Mouse (Mus musculus) inflammation-experienced regulatory T-cells, adult 6 months (primary cell): ENCODE measurements at regions not wholly inside any gene's neighbourhood (a gene's known extent, or its start where the extent isn't known, plus 50 kb on each side); places are given as distances from the start of the nearest gene placed in this dataset.

ENCODE experiments used
- ATAC-seq: one replicate; pipeline ENCODE4 v1.8.0; 2017

DNA sequence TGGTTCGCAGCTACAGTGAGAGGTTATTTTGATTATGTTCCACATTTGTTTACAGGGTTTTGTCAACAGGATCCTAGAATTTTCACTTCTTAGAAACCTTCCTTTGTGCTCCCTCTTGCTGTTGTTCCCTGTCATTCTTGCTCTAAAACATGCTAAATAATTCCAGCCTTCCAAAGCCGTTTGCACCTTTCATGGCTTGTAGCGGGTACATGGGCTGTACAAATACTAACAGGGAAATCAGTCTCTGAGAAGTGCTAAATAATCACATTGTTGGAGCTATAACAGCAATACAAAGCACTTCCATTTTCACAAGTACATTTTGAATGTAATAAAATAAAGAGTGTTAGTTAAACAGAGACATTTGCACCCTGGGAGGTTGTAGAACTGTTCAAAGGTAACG, 268.8 kb upstream of the Acvr2a start:
- no peak for ATAC-seq

- no peak for ATAC-seq
Measured at GRCm38 (mm10) chr2:48545679-48546078, 268.2 kb upstream of the Acvr2a start.

DNA sequence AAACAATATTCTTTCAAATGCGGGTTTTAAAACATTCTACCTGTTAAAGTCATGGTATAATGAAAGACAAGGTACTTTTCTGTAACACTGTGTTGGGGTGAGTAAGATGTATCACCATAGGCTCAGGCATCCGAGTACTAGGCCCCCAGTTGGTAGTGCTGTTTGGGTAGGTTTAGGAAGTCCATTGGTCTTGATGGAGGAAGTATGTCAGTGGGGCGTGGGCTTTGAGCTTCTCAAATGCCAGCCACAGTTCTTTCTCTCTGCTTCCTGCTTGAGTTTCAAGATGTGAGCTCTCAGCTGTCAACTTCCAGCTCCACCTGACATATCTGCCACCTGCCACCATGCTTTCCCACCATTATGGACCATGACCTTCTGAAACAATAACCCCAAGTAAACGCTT, 267.7 kb upstream of the Acvr2a start:
- no peak for ATAC-seq

- ATAC-seq = no peak
Measured at GRCm38 (mm10) chr2:48556600-48556999, 257.3 kb upstream of the Acvr2a start.

GRCm38 (mm10) chr2:48557123-48557522, 256.8 kb upstream of the Acvr2a start:
- no peak for ATAC-seq

GRCm38 (mm10) chr2:48558641-48559040, 255.3 kb upstream of the Acvr2a start:
- ATAC-seq = no peak

DNA sequence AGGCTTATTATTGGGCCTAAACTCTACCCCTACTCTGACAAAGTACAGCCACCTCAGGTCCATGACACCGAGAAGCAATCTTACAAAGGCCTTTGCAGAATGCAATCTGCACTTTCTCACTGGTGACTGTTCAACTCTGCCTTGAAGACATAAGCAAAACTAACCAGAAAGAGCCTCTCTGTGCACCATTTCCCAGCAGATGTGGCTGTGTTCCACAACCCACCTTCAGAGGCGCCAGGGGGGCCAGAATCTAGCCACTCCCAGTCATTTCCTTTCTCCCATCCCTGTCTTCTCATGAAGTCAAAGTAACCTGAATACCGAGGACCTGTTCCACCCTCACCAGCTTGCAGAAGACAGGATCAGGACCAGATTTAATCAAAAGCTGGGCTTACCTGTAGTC, 250.3 kb upstream of the Acvr2a start:
- no peak for ATAC-seq

DNA sequence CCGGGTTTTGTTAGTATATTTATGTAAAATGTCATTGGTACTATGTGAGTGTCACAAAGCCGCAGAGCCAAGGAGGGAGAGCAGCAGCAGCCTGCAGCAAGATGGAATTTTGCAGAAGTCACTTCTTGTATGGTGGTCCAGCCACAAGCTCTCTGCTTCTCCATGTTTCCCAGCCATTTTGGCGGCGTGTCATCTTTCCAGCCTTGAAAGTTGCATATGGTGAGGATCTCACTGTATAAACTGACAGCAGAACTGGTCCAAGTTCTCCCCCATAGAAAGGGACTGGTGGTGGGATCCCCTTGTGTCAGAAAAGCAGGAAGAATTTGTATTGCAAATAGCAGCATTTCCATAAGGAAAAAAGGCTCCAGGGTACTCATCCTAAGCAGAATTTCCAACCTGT, 249.7 kb upstream of the Acvr2a start:
- ATAC-seq = no peak

GRCm38 (mm10) chr2:48567871-48568270, 246.0 kb upstream of the Acvr2a start:
- no peak for ATAC-seq

DNA sequence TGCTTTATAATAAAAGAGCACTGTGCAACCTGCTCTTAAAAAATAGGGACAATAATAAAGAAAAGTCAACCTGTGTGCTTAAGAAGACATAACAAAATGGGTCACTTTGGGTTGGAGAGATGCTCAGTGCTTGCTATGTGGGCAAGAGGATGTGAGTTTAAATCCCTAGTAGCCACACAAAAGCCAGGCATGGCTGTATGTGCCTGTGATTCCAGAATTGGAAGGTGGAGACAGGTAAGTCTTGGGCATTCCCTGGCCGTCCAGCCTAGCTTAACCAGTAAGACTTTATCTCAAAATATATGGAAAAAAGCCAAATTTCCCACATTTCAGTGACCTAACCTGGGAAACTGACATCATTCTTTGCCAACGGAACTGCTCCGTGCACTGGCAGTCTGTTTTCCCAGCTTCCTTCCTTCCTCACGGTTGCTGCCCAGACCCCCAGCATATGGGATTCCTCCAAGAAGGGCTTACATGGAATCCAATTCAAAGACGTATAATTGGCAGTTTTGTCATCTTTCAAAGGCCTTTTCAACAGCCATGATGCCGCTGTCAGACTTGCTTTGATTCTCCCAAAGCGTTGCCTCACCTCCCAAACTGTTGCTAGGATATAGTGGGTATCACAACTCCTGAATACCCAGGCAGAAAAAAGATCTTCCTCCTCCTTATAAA, 227.6 kb upstream of the Acvr2a start:
- ATAC-seq = no peak

GRCm38 (mm10) chr2:48586831-48587169, 227.1 kb upstream of the Acvr2a start:
- ATAC-seq = no peak

GRCm38 (mm10) chr2:48589709-48590108, 224.2 kb upstream of the Acvr2a start:
- no peak for ATAC-seq

GRCm38 (mm10) chr2:48597793-48598583, 215.9 kb upstream of the Acvr2a start:
- no peak for ATAC-seq

DNA sequence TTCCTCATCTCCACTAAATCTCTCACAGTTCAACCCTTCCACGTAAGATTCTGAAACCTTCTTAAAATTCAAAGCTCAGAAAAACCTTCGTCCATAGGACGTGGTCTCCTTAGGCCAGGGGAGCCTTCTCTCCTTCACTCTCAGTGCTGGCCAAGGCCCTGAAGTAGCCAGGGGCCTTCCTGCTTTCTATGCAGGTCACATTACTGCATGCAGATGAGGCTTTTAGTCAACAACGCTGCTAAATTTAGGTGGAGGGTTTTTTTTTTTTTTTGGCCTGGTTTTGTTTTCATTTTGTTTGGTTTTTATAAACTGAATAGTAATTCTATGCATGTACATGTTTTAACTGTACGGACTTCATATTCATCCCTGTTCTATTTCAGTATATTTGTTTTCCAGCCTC, 214.5 kb upstream of the Acvr2a start:
- ATAC-seq = no peak

GRCm38 (mm10) chr2:48601855-48602254, 212.1 kb upstream of the Acvr2a start:
- ATAC-seq = no peak

DNA sequence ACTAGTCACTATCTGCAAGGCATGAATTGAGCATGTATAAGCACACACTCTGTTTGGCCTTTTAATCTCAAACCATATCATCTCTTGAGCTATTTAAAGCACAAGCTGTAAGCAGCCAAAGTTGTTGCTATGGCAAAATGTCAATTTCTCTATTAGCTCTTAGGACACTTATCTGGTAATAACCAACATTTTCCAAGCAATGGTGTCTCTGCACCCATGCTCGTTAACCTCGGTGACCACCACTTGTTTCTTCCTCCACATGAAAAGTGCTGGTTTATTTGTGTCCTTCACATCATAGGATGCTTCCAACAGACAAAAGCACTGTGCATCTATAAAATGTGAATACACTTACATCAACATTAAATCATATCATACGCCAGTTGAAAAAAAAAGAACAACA, 204.4 kb upstream of the Acvr2a start:
- no peak for ATAC-seq

- no peak for ATAC-seq
Measured at GRCm38 (mm10) chr2:48612251-48612650, 201.7 kb upstream of the Acvr2a start.

GRCm38 (mm10) chr2:48617141-48617699, 196.7 kb upstream of the Acvr2a start:
- no peak for ATAC-seq

DNA sequence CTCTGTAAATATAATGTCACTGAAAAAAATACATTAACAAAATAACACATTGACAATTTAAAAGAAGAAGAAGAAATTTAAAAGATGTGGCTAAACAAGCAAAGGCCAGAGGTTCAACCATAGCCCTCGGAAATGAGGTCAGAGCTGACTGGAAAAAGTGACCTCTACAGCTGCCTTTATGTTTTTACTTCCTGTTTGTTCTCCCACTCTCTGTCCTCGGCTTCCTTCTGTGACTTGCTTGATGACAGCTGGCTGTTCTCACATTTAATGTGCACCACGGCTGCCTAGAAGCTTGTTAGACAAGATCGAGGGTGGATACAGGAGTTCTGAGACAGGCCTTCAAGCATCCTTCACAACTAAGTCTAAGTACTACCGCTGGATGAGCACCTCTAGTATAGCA, 194.9 kb upstream of the Acvr2a start:
- no peak for ATAC-seq

DNA sequence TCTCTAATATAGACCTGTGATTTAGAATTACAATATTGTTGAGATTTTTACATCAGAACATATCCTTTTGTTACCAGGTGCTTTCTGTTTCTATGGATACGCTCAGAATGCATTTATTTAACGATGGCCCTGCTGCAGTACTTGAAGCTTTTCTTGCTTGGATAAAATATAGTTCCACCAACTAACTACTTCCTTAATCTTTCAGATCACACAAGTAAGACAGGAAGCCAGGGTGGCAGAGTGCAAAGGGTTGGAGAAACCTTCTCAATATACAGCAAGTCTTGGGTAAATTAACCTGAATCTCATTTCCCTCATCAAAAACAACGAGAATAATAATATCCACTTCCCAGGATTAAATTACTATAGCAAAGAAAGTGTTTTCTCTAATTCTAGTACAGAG, 193.1 kb upstream of the Acvr2a start:
- no peak for ATAC-seq

- ATAC-seq = no peak
Measured at GRCm38 (mm10) chr2:48622316-48622715, 191.6 kb upstream of the Acvr2a start.

DNA sequence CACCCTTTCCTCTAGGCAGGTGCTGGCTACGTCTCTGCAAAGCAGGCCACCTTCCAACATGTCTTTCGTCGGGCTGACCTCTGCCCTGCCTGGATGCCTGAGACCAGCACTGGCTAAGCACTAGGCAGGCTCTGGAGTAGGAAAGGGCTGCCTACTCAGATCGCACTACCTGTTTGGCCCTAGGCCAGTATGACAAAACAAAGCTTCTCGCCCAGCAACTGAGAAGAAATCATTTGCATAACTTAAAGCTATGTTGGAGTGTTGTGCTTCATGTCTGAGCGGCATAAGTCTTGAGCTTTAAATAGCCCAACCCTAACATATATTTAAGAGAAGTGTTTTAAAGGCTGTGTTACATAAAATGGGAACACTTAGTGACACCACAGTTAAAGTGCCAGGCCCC, 189.9 kb upstream of the Acvr2a start:
- no peak for ATAC-seq

DNA sequence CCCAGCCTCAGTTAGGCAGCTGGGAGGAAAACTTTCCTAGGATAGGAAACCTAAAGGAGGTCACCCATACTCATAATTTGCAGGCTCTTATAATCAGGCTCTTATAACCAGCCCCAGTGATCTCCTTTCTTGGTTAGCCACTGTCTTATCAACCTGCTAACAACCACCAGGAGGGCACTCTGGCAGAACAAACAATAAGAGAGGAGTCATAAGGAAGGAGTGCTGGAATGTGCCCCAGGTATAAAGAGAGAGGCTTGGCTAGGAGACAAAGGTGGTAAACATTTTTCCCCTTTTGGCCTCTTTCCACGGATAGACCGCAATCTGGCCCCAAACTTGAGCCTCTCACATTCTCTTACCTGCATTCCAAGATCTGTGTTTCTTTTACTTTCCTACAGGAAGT, 189.4 kb upstream of the Acvr2a start:
- no peak for ATAC-seq

DNA sequence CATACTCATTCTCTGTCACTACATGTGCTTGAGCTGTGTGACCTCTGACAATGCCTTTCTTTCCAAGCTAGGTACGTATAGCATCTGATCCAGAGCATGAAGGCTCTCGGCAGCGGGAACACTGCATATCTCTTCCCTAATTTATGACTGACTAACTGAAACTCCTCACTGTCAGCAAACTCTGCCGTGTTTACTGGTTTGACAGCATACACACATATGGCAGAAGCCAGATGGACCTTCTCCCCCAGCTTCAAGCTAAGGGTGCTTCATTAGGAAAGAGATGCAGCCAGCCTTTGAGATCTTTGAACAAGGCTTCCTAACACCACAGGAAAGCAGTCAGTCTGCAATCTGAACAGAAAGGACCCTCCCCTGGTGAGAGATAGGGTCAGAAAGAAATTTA, 186.9 kb upstream of the Acvr2a start:
- no peak for ATAC-seq
